17 mouse cellular contexts compared by ENCODE assay signal in the genomic region with DNA sequence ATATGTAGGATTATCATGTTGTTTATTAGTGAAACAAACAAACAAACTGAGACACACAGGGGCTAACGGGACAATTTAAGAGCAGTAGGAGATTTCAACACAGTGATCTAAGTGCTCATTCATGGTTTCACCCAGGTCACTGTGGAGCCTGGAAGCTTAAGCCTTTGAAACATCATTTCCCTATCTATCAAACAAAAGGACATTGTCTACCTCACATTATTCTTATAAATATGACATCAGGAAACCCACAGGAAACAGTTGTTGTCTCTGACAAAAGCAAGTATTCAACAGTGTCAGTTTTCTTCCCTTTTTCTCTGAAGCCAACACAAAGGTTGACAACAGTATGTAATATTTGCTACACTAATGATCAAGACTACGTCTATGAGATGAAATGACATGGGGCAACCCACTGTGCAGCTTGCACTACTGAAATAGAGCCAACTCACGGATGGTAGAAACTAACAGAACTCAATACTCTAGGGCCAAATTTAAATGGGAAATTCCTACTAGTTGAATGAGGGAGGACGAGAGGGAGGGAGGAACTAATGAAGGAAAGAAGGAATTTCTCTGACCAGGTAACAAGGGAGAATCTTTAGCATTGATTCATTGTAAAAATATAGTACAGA.
"Had no signal": no experiment of that assay in that cellular context is flagged by ENCODE, and none has a peak within 500 bp of the region (broad histone marks: within the 10 kb centered on the region; RNA-seq: fewer than 3 reads in every experiment).

No protein-coding gene starts in this region.

- H3K4me1 ChIP-seq: megakaryocyte, embryonic 14.5 days; midbrain, embryonic 13.5 days; midbrain, embryonic 15.5 days; neural tube, embryonic 12.5 days had no signal

- H3K27me3 ChIP-seq: megakaryocyte, embryonic 14.5 days; midbrain, embryonic 13.5 days; midbrain, embryonic 15.5 days; neural tube, embryonic 12.5 days had no signal

- DNase-seq: liver, postnatal 0 days; lung, embryonic 14.5 days; lung, postnatal 10 days; lung, postnatal 4 days; retina, postnatal 1 day; right cerebral cortex, adult 18-20 months; right cerebral cortex, postnatal 25 days; right cerebral cortex, postnatal 4 days; spleen, adult 18-20 months; thymus, adult 18-20 months; thymus, postnatal 14 days; thymus, postnatal 36 days had no signal

- H3K9me3 ChIP-seq: megakaryocyte, embryonic 14.5 days; midbrain, embryonic 13.5 days; midbrain, embryonic 15.5 days; neural tube, embryonic 12.5 days had no signal

- H3K27ac ChIP-seq: midbrain, embryonic 13.5 days; midbrain, embryonic 15.5 days; neural tube, embryonic 12.5 days had no signal

- ATAC-seq: liver, postnatal 0 days; midbrain, embryonic 13.5 days; midbrain, embryonic 15.5 days had no signal

- H3K9ac ChIP-seq: liver, postnatal 0 days; lung, embryonic 14.5 days; midbrain, embryonic 13.5 days; midbrain, embryonic 15.5 days; neural tube, embryonic 12.5 days had no signal

- H3K36me3 ChIP-seq: midbrain, embryonic 13.5 days; midbrain, embryonic 15.5 days; neural tube, embryonic 12.5 days had no signal

- H3K4me2 ChIP-seq: lung, embryonic 14.5 days; midbrain, embryonic 11.5 days; midbrain, embryonic 13.5 days; midbrain, embryonic 15.5 days; neural tube, embryonic 12.5 days had no signal

- H3K4me3 ChIP-seq: megakaryocyte, embryonic 14.5 days; midbrain, embryonic 13.5 days; midbrain, embryonic 15.5 days; neural tube, embryonic 12.5 days had no signal
